Mouse (Mus musculus) thymus, postnatal 4 days (tissue): ENCODE measurements around the gene Ilvbl.
"Not testable (repeated sequence)": the region's sequence is repeated elsewhere in the genome, so short reads cannot be mapped to it uniquely, and the experiment has no call there.

Source experiments
- DNase-seq: peaks from one replicate; pipeline ENCODE4 v3.0.0; 2021

Ilvbl gene

GRCm38 (mm10) chr10:78574250-78575104 lies at the start of gene Ilvbl:
TSS of gene Ilvbl (plus strand) at chr10:78574346.
- DNase-seq, result peak; percentile 98

GRCm38 (mm10) chr10:78525071-78525470 lies 49.1 kb upstream of the Ilvbl start:
- not testable (repeated sequence) for DNase-seq

GRCm38 (mm10) chr10:78525511-78525910 lies 48.6 kb upstream of the Ilvbl start:
- no peak for DNase-seq

GRCm38 (mm10) chr10:78540943-78541342 lies 33.2 kb upstream of the Ilvbl start:
- DNase-seq, result peak; percentile 75

- DNase-seq, result no peak
These were observed 9.1 kb upstream of the Ilvbl start for GRCm38 (mm10) chr10:78565070-78565469.

- no peak for DNase-seq
These were observed 5.0 kb upstream of the Ilvbl start for GRCm38 (mm10) chr10:78569191-78569590.

- no peak for DNase-seq
These were observed 4.5 kb upstream of the Ilvbl start for GRCm38 (mm10) chr10:78569686-78570085.

- DNase-seq, result no peak
These were observed 3.7 kb upstream of the Ilvbl start for GRCm38 (mm10) chr10:78570416-78570815.

GRCm38 (mm10) chr10:78570897-78571296 lies 3.2 kb upstream of the Ilvbl start:
- no peak for DNase-seq

- peak; percentile 8 for DNase-seq
These were observed 920 bp upstream of the Ilvbl start for GRCm38 (mm10) chr10:78573226-78573625.

- DNase-seq, result no peak
These were observed 1.0 kb downstream of the Ilvbl start for GRCm38 (mm10) chr10:78575105-78575632.

GRCm38 (mm10) chr10:78575690-78576089 lies 1.5 kb downstream of the Ilvbl start:
- DNase-seq, result peak; percentile 41

GRCm38 (mm10) chr10:78576435-78577184 lies 2.5 kb downstream of the Ilvbl start:
- peak; percentile 57 for DNase-seq

GRCm38 (mm10) chr10:78578204-78578603 lies 4.1 kb downstream of the Ilvbl start:
- DNase-seq, result peak; percentile 49

- peak; percentile 11 for DNase-seq
These were observed 7.0 kb downstream of the Ilvbl start for GRCm38 (mm10) chr10:78581121-78581520.

GRCm38 (mm10) chr10:78583347-78583746 lies 9.2 kb downstream of the Ilvbl start:
- DNase-seq, result peak; percentile 15

GRCm38 (mm10) chr10:78583939-78584338 lies 9.8 kb downstream of the Ilvbl start:
- peak; percentile 5 for DNase-seq

- DNase-seq, result peak; percentile 11
These were observed 10.8 kb downstream of the Ilvbl start for GRCm38 (mm10) chr10:78584996-78585395.

- peak; percentile 31 for DNase-seq
These were observed 11.5 kb downstream of the Ilvbl start for GRCm38 (mm10) chr10:78585606-78586005.

- peak; percentile 14 for DNase-seq
These were observed 11.9 kb downstream of the Ilvbl start for GRCm38 (mm10) chr10:78586026-78586425.

GRCm38 (mm10) chr10:78589291-78589690 lies 15.1 kb downstream of the Ilvbl start:
- peak; percentile 45 for DNase-seq

- DNase-seq, result peak; percentile 64
These were observed 15.8 kb downstream of the Ilvbl start for GRCm38 (mm10) chr10:78589901-78590300.

GRCm38 (mm10) chr10:78590744-78591143 lies 16.6 kb downstream of the Ilvbl start:
- DNase-seq, result peak; percentile 77
